Mouse (Mus musculus) kidney, adult 2 months (tissue): ENCODE data around the gene Ajap1.

Experiments
- CTCF ChIP-seq: fragments of 200-500 bp; conservative IDR thresholded peaks from 2 replicates; pipeline ENCODE4 v1.5.1; 2011; ENCODE audit warnings: low read depth, mild to moderate bottlenecking, control low read depth, low read length, moderate library complexity, mixed read lengths; ENCODE audit not compliant: insufficient read depth, insufficient read length
- POLR2A ChIP-seq: fragments of 200-500 bp; IDR thresholded peaks from one replicate; pipeline ENCODE4 v1.6.1; 2011; ENCODE audit warnings: low read depth, low read length, control low read depth

DNA sequence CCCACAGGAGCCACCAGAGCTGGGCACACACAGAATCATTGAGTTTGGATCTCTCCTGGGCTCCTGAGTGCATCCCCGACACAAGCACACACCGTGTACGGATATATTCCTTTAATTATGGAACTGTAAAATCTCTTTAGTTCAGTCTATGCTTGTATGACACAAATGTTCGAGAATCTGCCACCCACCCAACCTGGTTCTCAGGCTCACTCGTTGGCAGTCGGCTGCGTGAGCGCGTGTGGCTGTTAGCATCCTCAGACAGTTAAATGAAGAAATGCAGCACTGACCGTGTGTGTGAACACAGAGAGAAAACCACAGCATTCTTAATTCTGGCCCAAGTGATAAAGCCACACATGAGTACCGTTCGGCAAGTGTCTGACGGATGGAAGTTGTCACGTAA lies 109.5 kb downstream of the Ajap1 start:
- TF ChIP-seq CTCF, result no peak
- no peak for TF ChIP-seq POLR2A
